Mouse (Mus musculus): Measurements from ENCODE around the gene Psmd2.

Psmd2 gene

DNA sequence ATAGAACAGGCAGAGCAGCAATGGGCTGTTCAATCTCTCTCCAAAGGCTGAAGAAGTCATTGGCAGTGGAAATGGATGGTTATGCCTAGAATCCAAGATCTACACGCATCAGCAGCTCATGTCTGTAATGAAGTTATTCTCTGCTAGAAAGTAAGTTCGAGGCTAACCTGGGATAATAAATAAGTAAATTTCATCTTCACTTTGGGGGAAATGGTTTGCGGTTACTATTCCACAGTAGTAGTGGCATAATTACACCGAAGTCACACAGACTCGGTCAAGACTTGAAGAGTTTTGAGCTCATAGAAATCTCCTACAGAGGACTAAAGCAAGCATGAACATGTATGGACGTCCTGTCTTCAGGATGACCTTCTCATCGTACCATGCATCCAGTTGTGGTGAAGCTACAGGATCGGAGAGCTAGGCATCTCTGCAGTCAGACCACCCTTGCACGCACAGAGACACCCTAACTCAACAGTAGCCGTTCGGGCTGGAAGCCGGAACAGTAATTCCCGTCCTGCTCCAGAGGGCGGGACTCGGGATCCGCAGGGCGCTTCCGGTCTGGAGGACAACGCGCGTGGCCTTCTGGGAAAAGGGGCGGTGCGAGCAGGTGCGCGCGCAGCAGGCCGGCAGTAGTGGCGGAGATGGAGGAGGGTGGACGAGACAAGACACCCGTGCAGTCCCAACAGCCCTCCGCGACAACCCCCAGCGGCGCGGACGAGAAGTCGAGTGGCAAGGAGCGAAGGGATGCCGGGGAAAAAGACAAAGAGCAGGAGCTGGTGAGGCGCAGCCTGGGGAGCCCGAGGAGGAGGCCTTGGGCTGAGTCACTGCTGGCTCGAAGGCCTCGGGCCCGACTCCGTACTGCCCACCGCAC is at the start of gene Psmd2:
TSS of gene Psmd2 (plus strand) at position 577 of the 871 bp plus-strand sequence.
- peak; percentile 87 to 89 for DNase-seq (ENCODE audit: low read depth in 1 of 2, low spot score in 2 of 2)

DNA sequence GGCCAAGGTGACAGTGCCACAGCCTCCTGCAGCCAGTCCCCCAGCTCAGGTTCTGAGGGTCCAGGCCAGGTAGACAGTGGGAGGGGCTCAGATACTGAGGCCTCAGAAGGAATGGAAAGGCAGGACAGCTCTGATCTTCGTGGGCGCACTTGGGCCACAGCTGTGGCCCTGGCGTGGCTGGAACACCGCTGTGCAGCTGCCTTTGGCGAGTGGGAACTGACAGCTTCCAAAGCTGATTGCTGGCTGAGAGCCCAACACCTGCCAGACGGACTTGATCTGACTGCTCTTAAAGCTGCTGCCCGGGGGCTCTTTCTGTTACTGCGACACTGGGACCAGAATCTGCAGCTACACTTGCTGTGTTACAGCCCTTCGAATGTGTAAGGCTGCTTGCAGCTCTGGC is 46.7 kb upstream of the Psmd2 start:
- DNase-seq (ENCODE audit: low read depth in 1 of 2, low spot score in 2 of 2), result no peak

DNA sequence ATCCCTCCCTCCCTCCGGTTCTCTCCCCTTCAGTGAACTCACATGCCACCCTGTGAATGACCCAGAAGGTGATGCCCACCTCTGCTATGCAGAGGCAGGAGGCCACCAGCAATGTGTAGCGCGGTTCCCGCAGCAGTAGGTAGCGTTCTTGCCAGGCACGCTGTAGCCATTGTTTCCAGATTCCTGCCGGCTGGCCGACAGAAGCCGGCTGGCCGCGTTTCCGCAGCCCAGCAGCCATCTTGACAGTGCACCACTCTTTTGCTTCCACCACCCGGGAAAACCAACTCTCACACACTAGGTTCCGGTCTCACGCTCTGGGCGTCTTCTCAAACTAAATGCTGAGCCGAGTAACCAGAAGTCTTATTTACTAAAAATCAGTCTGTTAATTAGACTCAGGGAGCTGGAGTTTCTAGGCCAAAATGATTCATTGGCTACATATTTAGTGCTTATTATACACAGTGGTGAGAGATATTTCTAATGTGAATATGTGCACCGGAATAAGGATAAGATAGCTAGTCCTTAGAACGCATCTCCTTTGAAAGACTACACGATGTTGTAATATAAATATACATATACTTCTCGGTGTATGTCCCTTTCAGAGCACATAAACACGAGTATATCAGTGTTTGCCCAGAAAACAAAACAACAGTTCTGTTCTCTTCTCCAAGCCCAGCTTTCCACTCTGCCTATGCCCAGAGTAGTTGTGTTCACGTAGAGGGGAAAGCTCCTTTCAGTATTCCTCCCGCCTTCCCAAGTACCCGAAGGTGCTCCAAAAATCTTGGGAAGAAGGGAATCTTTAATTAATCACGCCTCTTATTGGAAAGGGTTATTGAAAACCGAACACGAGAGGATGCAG is 40.7 kb upstream of the Psmd2 start:
- peak in 1 of 2 experiments; percentile 69 for DNase-seq (ENCODE audit: low read depth in 1 of 2, low spot score in 2 of 2)

DNA sequence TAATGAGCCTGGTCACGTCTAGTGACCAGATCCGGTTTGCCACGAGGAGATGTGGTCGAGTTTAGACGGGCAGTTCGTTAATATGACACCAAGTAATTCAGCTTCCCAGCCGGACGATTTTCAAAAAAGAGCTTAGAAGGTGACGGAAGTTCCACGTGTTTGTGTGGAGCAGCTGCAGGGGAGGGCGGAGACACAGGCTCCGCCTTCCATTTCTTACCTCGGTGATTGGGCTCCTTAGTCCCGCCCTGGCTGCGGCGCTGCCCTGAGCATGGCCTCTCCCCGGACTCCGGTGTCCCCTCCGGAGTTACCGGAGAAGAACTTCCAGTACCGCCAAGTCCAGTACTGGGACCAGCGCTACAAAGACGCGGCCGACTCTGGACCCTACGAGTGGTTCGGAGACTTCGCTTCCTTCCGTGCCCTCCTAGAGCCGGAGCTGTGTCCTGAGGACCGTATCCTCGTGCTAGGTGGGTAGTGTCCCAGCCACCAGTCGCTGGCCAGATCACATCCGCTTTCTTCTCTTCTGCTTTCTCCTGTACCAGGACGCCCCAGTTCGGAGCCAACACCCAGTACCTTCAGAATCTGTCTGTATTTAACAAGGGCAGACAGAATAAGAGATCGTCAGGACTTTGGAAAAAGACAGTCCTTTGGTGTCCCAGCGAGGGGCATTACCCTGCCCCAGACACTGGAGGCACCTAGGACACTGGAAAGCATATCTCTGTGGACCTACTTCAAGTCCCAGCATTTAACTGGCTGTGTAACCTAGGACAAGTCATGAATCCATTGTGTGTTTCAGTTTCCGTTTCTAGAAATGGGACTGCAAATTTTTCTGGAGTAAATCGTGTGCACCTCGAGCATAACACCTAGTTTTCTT is 39.9 kb upstream of the Psmd2 start, which contains the start of the genes Eef1akmt4, Gm49333 and Alg3:
TSS of gene Eef1akmt4 (plus strand) at position 237 of the 871 bp plus-strand sequence.
TSS of gene Gm49333 (plus strand) at position 254 of the 871 bp plus-strand sequence.
TSS of gene Alg3 (minus strand) at position 379 of the 871 bp plus-strand sequence.
- peak; percentile 68 to 87 for DNase-seq (ENCODE audit: low read depth in 1 of 2, low spot score in 2 of 2)

DNA sequence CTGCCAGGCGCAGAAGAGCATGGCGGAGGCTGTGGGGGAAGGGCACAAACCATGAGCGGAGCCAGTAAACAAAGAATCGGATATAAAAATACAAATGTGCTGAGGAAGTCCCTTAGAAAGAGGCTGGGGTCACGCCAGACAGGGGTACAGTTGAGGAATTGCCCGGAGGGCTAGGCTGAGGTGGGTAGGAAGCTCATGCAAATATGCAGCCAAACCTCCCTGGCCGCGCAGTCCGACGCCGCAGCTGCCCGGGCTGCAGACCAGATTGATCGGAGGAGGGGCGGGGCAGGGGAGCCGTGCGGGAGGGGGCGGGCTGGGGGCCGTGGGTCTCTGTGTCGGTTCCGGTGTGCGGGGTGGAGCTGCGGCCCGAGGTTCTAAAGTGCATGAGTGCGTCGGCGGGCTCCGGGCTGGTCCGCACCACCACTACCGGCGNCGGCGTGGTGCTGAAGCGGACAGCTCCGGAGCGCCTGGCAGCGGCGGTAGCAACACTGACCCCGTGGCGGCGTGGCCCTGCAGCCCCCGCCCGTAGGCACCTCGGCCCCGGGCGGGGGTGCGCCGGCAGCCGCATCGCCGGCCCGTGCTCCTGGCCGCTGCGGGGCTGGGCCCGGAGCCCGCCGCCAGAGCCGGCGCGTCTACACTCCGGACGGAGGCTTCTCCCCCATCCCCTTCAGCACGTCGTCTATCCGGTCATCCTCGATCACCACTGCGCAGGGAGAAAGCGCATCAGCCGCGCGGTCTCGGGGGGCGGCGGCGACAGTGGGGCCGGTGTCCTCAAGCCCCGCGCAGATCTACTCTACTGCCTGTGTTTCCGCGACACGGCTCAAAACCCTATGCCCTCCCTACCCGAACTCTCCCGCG is 31.7 kb upstream of the Psmd2 start:
- no peak for DNase-seq (ENCODE audit: low read depth in 1 of 2, low spot score in 2 of 2)

DNA sequence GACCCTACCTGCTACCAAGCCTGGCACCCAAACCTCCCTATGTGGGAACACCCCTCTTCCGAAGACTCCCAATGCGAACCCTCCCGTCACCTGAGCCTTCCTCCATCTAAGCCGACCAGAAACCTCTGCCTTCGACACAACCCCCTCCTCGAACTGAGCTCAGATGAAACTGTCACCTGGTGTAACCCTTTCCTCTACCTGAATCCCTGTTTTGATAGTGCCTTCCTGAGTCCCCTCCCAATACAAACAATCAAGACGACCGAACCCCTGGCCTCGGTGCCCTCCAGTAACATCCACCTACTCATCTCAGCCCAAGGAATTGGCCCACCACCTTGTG is 31.1 kb upstream of the Psmd2 start:
- no peak for DNase-seq (ENCODE audit: low read depth in 1 of 2, low spot score in 2 of 2)

DNA sequence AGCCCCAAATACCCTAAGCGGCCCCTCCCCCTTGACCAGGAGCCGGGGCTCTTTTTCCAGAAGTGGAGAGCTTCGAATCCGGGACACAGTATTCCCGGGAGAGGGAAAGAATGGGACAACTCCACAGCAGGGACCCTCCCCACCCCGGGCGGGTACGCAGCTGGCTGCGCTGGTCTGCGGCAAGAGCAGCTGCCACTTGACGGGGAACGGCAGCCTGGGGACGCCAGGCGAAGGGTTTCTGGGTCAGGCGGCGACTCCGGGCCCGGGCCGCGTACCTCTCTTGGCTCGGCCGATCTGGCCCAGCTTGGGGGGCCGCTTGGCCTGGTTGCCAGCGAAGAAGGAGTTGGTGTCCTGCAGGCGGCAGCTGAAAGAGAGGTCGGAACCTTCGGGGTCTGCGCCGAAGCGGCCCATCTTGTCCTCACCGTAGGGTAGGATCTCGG is 30.7 kb upstream of the Psmd2 start:
- DNase-seq (ENCODE audit: low read depth in 1 of 2, low spot score in 2 of 2), result no peak

DNA sequence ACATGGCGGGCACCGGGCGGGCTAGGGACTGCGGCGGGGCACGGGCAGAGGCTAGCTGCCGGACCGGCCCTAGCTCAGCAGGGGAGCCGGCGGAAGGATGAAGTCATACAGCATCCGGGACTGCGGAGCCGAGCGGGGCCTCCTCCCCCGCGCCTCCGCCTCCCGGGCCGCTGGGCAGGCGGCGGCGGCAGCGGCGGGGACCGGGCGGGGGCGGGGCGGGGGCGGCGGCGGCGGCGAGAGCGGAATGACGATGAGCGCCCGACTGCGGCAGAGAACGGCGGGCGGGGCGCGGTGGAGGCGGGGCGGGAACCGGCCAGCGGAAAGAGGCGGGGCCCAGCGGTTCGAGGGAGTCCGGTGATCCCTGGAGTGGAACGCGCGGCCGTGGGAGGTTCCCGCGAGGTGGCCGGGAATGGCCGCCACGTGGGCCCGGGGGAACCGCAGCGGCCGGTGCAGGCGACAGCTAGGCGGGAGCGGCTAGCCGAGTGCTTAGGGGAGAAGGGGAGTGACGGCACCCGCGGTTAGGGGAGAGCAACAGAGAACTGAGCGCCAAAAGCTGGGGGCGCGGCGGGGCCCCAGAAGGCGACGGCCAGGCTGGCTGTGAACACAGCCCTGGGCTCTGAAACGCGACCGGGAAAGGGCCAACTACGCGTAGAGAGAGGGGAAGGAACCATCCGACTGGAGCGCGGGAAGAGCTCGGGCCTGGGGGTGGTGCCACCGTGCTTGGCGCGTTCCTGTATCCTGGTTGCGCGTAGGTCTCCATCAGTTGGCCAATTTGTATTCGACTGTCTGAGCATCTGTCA is 30.1 kb upstream of the Psmd2 start, which contains the start of gene Camk2n2:
TSS of gene Camk2n2 (minus strand) at position 97 of the 800 bp plus-strand sequence.
- DNase-seq (ENCODE audit: low read depth in 1 of 2, low spot score in 2 of 2), result no peak

DNA sequence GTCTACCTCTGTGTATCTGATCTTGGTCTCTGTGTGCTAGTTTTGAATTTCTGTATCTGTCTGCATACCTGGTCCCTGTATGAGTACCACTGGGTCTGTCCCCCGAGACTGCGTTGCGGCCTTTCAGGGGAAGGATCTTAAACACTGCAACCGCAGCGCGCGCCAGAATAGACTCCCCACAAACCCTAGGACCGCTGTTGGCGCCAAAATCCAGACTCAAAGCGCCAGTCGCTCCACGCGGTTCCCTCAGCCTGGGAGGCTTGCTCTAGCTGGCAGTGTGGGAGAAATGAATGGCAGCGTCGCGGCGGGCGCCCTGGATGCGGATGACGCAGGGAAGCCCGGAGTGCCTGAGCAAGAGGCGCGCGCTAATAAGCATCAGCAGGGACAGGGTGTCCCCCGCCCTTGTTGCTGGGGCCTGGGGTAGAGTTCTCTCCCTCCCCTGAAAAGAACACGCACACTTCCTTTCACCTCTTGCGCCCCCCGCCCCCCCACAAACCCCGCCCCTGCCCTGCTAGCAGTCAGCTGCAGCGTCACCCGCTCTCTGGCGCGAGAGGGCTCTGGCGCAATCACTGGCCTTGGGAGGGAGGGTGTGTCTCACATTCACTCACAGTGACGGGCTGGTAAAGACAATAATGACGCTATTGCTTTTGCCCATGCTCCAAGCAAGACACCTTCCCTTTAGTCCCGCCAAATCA is 29.3 kb upstream of the Psmd2 start:
- peak; percentile 68 to 77 for DNase-seq (ENCODE audit: low read depth in 1 of 2, low spot score in 2 of 2)

DNA sequence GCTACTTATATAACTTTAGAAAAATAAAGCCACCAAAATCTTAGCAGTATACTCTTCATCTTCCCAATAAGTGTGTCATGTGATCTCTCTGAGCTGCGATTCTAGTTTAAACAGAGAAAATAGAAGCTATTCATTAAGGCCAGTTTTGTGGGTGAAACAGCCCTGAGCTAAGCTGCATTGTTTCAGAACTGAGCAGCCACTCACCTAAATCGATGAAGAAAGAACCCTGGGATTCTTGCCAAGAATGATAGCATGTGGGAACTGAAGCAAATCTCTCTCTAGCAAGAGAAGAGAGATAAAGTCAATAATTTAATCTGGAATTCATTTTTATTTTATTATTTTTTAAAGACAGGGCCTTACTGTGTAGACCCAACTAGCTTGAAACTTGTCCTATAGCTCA is 28.2 kb upstream of the Psmd2 start:
- no peak for DNase-seq (ENCODE audit: low read depth in 1 of 2, low spot score in 2 of 2)

DNA sequence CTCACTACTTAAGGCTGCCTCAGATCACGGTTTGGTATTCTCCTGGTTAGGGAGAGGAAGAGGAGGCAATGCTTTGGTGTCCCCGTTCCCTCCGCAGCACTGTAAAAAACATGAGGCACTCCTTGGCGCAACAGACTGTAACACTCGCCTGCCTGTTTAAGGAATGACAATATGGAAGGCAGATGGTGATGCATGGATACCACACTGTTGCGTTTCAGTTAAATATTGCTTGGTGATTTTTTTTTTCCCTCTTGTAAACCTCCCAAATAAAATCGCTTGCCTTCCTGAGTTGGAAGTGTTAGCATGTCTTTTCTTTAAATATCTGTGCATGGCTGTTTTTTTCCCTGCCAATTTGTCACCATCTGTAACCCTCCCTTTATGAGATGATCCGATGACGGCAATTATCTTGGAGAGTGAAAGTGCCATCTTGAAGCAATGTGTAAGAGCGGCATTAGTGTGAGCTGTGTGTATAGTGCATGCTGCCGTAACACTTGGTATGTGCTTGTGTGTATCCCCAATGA is 22.5 kb upstream of the Psmd2 start:
- no peak for DNase-seq (ENCODE audit: low read depth in 1 of 2, low spot score in 2 of 2)

DNA sequence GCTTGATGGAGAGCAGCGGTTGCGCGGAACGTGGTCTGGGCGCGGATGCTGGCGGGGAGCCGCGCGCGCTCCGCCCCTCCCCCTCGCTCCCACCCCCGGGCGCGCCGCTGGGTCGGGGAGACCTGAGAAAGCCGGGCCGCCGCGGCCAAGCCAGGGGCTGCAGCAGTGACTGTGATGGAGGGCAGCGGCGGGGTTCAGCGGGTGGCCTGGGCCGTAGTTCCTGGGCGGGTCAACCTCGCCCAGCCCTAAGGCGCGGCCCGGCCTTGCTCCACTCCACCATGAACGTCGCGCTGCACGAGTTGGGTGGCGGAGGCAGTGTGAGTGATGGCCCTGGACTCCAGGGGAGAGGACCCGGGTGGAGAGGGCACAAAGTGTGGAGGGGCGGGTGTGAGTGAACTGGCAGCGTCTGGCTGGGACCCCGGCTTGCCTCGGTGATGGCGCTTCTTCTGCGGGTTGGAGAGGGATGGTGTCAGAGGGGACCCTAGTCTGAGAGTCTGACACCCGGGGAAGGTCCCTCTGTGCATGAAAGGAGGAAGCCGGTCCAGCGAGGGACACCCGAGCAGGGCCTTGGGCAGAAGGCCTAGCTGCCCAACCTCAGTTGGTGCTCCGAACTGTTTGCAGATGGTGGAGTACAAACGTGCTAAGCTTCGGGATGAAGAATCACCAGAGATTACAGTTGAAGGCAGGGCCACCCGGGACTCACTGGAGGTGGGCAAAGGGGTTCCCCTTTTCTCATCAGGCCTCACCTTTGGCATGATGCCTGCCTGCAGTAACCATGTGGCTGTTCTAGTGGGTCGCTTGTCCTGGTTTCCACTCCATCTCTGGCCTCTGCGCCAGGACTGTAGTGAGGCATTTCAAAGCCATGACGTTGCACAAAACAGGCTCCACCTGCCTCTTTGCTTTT is 21.5 kb upstream of the Psmd2 start, which contains the start of gene Ece2:
TSS of gene Ece2 (plus strand) at position 98 of the 904 bp plus-strand sequence.
- no peak for DNase-seq (ENCODE audit: low read depth in 1 of 2, low spot score in 2 of 2)

DNA sequence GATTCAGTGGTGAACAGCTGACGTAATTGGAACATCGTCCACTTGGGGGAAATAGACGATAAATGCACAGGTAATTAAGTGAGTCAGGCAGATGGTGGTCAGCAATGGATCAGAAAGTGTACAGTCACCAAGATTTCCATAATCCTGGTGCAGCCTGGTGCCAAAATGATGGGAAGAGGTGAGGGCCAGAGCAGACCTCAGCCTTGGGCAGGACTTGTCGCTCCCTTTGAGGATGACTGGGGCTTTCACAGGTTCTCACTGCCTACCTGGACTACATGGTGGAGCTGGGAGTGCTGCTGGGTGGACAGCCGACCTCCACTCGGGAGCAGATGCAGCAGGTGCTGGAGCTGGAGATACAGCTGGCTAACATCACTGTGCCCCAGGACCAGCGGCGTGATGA is 14.0 kb upstream of the Psmd2 start:
- DNase-seq (ENCODE audit: low read depth in 1 of 2, low spot score in 2 of 2), result no peak

DNA sequence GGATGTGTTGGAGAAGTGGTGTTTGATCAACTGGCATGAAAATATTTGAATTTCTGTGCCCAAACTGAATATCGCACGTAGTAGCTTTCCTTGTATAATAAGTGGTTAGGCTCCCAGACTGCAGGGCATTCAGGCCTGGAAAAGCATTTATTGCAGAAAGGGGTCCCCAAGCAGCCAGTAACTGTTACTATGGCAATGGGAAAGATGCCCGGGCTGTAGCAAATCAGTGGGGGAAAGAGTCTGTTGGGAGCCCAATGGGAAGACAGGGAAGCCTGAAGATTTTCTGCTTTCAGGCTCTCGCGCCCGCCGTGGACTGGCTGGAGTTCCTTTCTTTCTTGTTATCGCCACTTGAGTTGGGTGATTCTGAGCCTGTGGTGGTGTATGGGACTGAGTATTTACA is 13.1 kb upstream of the Psmd2 start:
- DNase-seq (ENCODE audit: low read depth in 1 of 2, low spot score in 2 of 2), result no peak

DNA sequence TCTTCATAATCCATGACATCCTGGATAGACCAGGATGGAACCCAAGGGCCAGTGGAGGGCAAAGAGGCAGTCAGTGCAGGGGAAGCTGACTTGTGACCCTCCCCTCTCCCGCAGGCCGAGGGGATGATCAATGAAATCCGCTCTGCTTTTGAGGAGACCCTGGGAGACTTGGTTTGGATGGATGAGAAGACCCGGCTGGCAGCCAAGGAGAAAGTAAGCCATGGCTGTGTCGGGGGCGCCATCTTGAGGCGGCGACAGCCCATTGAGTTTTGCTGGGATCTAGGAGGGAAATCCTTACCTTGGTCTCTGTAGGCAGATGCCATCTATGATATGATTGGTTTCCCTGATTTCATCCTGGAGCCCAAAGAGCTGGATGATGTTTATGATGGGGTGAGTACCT is 9.3 kb upstream of the Psmd2 start:
- DNase-seq (ENCODE audit: low read depth in 1 of 2, low spot score in 2 of 2), result peak in 1 of 2 experiments; percentile 27

DNA sequence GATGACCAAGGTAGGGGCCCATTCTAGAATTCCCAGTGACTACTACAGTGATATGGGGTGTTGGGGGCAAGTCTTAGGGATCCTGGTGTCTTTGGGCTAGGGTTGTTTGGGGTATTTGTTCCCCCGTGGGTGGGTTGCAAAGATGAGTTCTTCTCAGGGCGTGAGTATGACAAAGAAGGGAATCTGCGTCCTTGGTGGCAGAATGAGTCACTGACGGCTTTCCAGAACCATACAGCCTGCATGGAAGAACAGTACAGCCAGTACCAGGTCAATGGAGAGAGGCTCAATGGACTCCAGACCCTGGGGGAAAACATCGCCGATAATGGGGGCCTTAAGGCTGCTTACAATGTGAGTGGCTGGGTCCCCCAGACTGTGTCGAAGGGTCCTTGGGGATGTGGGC is 7.5 kb upstream of the Psmd2 start:
- DNase-seq (ENCODE audit: low read depth in 1 of 2, low spot score in 2 of 2), result no peak

DNA sequence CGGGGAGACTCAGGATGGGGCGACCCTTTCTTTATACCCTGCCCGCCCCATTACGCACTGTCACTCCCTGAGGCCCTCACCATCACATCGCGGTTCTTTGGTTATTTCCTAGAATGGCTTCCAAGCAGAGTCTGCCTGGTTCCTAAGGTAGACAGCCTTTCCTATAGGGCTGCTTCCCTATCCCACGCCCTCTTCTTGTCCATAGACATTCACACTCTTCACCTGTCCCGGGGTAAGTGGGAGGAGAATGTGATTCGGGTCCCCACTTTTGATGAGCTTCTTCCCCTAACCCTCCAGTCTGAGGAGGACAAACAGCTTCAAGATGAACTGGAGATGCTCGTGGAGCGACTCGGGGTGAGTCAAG is 477 bp downstream of the Psmd2 start:
- no peak for DNase-seq (ENCODE audit: low read depth in 1 of 2, low spot score in 2 of 2)

Data from monocyte, adult 2 months (primary cell).